Mouse (Mus musculus) forebrain, postnatal 0 days (tissue): ENCODE measurements around the gene Fam98a. TPM values are rescaled to one million over a fixed set of nuclear protein-coding genes. Genes with fewer than 3 reads are reported as not detected.
A peak's percentile ranks its signal among the peaks of the same experiment; 100 is the strongest.

Source experiments
- ATAC-seq: fragments of 200-750 bp; cut with Nextera tagmentation; 2 replicates; pipeline ENCODE4 v1.8.0; 2017; ENCODE audit warnings: mild to moderate bottlenecking, moderate library complexity
- DNase-seq: peaks from one replicate; pipeline ENCODE4 v3.0.0-alpha.2; 2015
- H3K27ac ChIP-seq: fragments of 300-500 bp; sonication (generic); 2 replicates; pipeline ENCODE4 v1.5.1; 2014; ENCODE audit warnings: low read depth, mild to moderate bottlenecking, antibody characterized with exemption, low read length, moderate library complexity, mixed read lengths
- H3K27me3 ChIP-seq: fragments of 300-500 bp; sonication (generic); 2 replicates; pipeline ENCODE4 v1.6.1; 2014; ENCODE audit warnings: mild to moderate bottlenecking, low read length, mixed read lengths; ENCODE audit not compliant: insufficient read depth
- H3K36me3 ChIP-seq: fragments of 300-500 bp; sonication (generic); 2 replicates; pipeline ENCODE4 v1.6.1; 2014; ENCODE audit warnings: mild to moderate bottlenecking, moderate library complexity; ENCODE audit not compliant: insufficient read depth
- H3K4me1 ChIP-seq: fragments of 300-500 bp; sonication (generic); 2 replicates; pipeline ENCODE4 v1.6.1; 2014; ENCODE audit warnings: antibody characterized with exemption; ENCODE audit not compliant: insufficient read depth
- H3K4me2 ChIP-seq: fragments of 300-500 bp; sonication (generic); 2 replicates; pipeline ENCODE4 v1.6.1; 2014; ENCODE audit warnings: low read depth, mild to moderate bottlenecking, moderate library complexity
- H3K4me3 ChIP-seq: fragments of 300-500 bp; sonication (generic); 2 replicates; pipeline ENCODE4 v1.5.1; 2014; ENCODE audit warnings: low read depth, low read length, mixed read lengths
- H3K9ac ChIP-seq: fragments of 300-500 bp; sonication (generic); 2 replicates; pipeline ENCODE4 v1.6.1; 2014; ENCODE audit warnings: mild to moderate bottlenecking
- H3K9me3 ChIP-seq: fragments of 300-500 bp; sonication (generic); 2 replicates; pipeline ENCODE4 v1.6.1; 2016; ENCODE audit warnings: low read length
- CTCF ChIP-seq: sonication (generic); IDR thresholded peaks from 2 replicates; pipeline ENCODE4 v1.5.1; 2016; ENCODE audit warnings: antibody characterized with exemption, control low read depth, low read depth
- WGBS: fragments of 180-500 bp; shearing (Covaris S2); extraction: QIAGEN DNeasy Blood & Tissue Kit; methylation state at CpG from one replicate; pipeline ENCODE4 v1.1.7; 2014; 5-methylcytosine and 5-hydroxymethylcytosine counted together
- polyA plus RNA-seq: library from polyadenylated mRNA; unstranded; fragments of >200 nt; fragmentation: Nextera tagmentation; extraction: Ambion mirVana; gene quantifications from 2 replicates; pipeline ENCODE4 v1.2.1, GENCODE M21; 2015
- total RNA-seq: library from RNA; depleted of rRNA; stranded (reverse); fragments of >200 nt; gene quantifications from 2 replicates; pipeline ENCODE4 v1.2.3, GENCODE M21; 2014; rRNA removed

The Fam98a gene
- total and polyA plus RNA-seq, 2 experiments from 2014 or later: 16.7 to 26.3 TPM

GRCm38 (mm10) chr17:75506708-75507641, 44.8 kb downstream of the Fam98a start:
- Histone ChIP-seq H3K9ac (no peak overlapping the region), H3K4me3 (no peak overlapping the region), H3K4me1 (no peaks in the 10 kb centered on the region), H3K4me2 (no peak overlapping the region), H3K27me3 (no peaks in the 10 kb centered on the region), H3K27ac (no peak overlapping the region), H3K36me3 (no peaks in the 10 kb centered on the region), H3K9me3 (no peaks in the 10 kb centered on the region)
- WGBS: 85% methylated on average over 10 of the region's 10 CpGs
- ATAC-seq (no peak), DNase-seq (no peak)
- no peak for TF ChIP-seq CTCF

GRCm38 (mm10) chr17:75506097-75506675, 45.6 kb downstream of the Fam98a start:
- H3K27ac ChIP-seq: no peak overlapping the region
- TF ChIP-seq CTCF: no peak
- ATAC-seq (no peak), DNase-seq (no peak)
- WGBS: 90% methylated on average over 10 of the region's 10 CpGs
- no peaks in the 10 kb centered on the region for H3K9me3 ChIP-seq
- H3K27me3 ChIP-seq: no peaks in the 10 kb centered on the region
- H3K36me3 ChIP-seq: no peaks in the 10 kb centered on the region
- no peak overlapping the region for H3K9ac ChIP-seq
- no peaks in the 10 kb centered on the region for H3K4me1 ChIP-seq
- no peak overlapping the region for H3K4me2 ChIP-seq
- no peak overlapping the region for H3K4me3 ChIP-seq

GRCm38 (mm10) chr17:75505053-75505452, 46.7 kb downstream of the Fam98a start:
- H3K4me2 ChIP-seq: no peak overlapping the region
- H3K4me3 ChIP-seq: no peak overlapping the region
- H3K4me1 ChIP-seq: no peaks in the 10 kb centered on the region
- 89% methylated on average over 5 of the region's 5 CpGs for WGBS
- no peak for ATAC-seq
- no peak for TF ChIP-seq CTCF
- no peaks in the 10 kb centered on the region for H3K27me3 ChIP-seq
- H3K9ac ChIP-seq: no peak overlapping the region
- H3K27ac ChIP-seq: no peak overlapping the region
- no peak for DNase-seq
- no peaks in the 10 kb centered on the region for H3K9me3 ChIP-seq
- no peaks in the 10 kb centered on the region for H3K36me3 ChIP-seq

- WGBS: 87% methylated on average over 3 of the region's 3 CpGs
- H3K4me2 ChIP-seq: no peak overlapping the region
- DNase-seq (no peak), ATAC-seq (no peak)
- H3K9me3 ChIP-seq: no peaks in the 10 kb centered on the region
- H3K36me3 ChIP-seq: no peaks in the 10 kb centered on the region
- H3K27me3 ChIP-seq: no peaks in the 10 kb centered on the region
- H3K9ac ChIP-seq: no peak overlapping the region
- H3K4me1 ChIP-seq: no peaks in the 10 kb centered on the region
- no peak overlapping the region for H3K27ac ChIP-seq
- no peak for TF ChIP-seq CTCF
- no peak overlapping the region for H3K4me3 ChIP-seq
Measured at GRCm38 (mm10) chr17:75503031-75503430, 48.7 kb downstream of the Fam98a start.

- no peaks in the 10 kb centered on the region for H3K27me3 ChIP-seq
- no peak for TF ChIP-seq CTCF
- no peak overlapping the region for H3K4me2 ChIP-seq
- no peak overlapping the region for H3K9ac ChIP-seq
- H3K4me3 ChIP-seq: no peak overlapping the region
- no peaks in the 10 kb centered on the region for H3K4me1 ChIP-seq
- 49% methylated on average over 6 of the region's 6 CpGs for WGBS
- DNase-seq: peak; percentile 21
- H3K36me3 ChIP-seq: no peaks in the 10 kb centered on the region
- H3K9me3 ChIP-seq: no peaks in the 10 kb centered on the region
- ATAC-seq: no peak
- H3K27ac ChIP-seq: no peak overlapping the region
Measured at GRCm38 (mm10) chr17:75498241-75498651, 53.5 kb downstream of the Fam98a start.

- no peak overlapping the region for H3K27ac ChIP-seq
- 64% methylated on average over 4 of the region's 4 CpGs for WGBS
- no peak for TF ChIP-seq CTCF
Measured at GRCm38 (mm10) chr17:75495213-75495612, 56.5 kb downstream of the Fam98a start.

More at GRCm38 (mm10) chr17:75495213-75495612, 56.5 kb downstream of the Fam98a start:
- H3K9me3 ChIP-seq: no peaks in the 10 kb centered on the region
- ATAC-seq (no peak), DNase-seq (no peak)
- no peaks in the 10 kb centered on the region for H3K36me3 ChIP-seq
- H3K4me3 ChIP-seq: no peak overlapping the region
- no peak overlapping the region for H3K4me2 ChIP-seq
- no peaks in the 10 kb centered on the region for H3K27me3 ChIP-seq
- no peaks in the 10 kb centered on the region for H3K4me1 ChIP-seq
- no peak overlapping the region for H3K9ac ChIP-seq

Other genes starting within 250 kb of the Fam98a start
- gene Rasgrp3, start 116.0 kb downstream of the Fam98a start, total RNA-seq: 5.5 and 13.8 TPM in 2 replicates
- gene Rasgrp3, start 116.0 kb downstream of the Fam98a start, polyA plus RNA-seq: 4.4 and 4.5 TPM in 2 replicates